8 mouse cellular contexts compared by ENCODE assay signal in genomic region chr12:116262555-116263341, GRCm38 (mm10). TPM values are rescaled to one million over a fixed set of nuclear protein-coding genes. Genes with fewer than 3 reads are reported as not detected.
DNase-seq lines count a peak whose midpoint lies in the region; TF ChIP-seq lines count a peak whose summit lies in the region.

TSS of gene Wdr60 (minus strand) at chr12:116263022.

- H3K4me3 ChIP-seq in cortical plate, adult 2 months (ENCODE audit: insufficient read depth, low read length) = peak within 1 kb of the TSS; percentile 82
- peak within 1 kb of the TSS; percentile 92 for H3K4me3 ChIP-seq in megakaryocyte, embryonic 14.5 days (replicated peaks)

- no peaks in the 10 kb centered on the region; the same call in 1 of the 2 replicates for H3K4me1 ChIP-seq in cortical plate, adult 2 months (ENCODE audit: control insufficient read depth, insufficient read depth, low read length)
- H3K4me1 ChIP-seq in megakaryocyte, embryonic 14.5 days = peaks cover 35% of the 10 kb centered on the region

- H3K9me3 ChIP-seq in megakaryocyte, embryonic 14.5 days = no peaks in the 10 kb centered on the region

- no peaks in the 10 kb centered on the region for H3K36me3 ChIP-seq in megakaryocyte, embryonic 14.5 days (replicated peaks; ENCODE audit: low read length)

- H3K27ac ChIP-seq in cortical plate, adult 2 months (ENCODE audit: insufficient read depth, low read length) = no peak within 1 kb of the TSS

- peak; percentile 95 for DNase-seq in ZHBTc4 (ENCODE audit: low read depth, low spot score)
- DNase-seq in gastrocnemius, postnatal 10 days = peak; percentile 88
- DNase-seq in induced T-regulatory cell, adult 2 months (ENCODE audit: low read depth) = peak; percentile 79
- peak; percentile 46 to 87 for DNase-seq in left cerebral cortex, adult 9 months (ENCODE audit: low spot score in 2 of 2)
- peak; percentile 85 to 91 for DNase-seq in right cerebral cortex, adult 2 months (ENCODE audit: low spot score in 2 of 2)
- peak; percentile 48 for DNase-seq in urinary bladder, postnatal 10 days (ENCODE audit: low spot score)

- TF ChIP-seq CTCF in cortical plate, adult 2 months (IDR thresholded peaks at IDR 0.05; ENCODE audit: extremely low read depth, insufficient read depth, low read length) = no peak

- TF ChIP-seq POLR2A in cortical plate, adult 2 months (IDR thresholded peaks at IDR 0.05; ENCODE audit: extremely low read depth, insufficient read depth, low read length) = peak; percentile 75

- H3K27me3 ChIP-seq in megakaryocyte, embryonic 14.5 days (replicated peaks) = no peaks in the 10 kb centered on the region

RNA-seq across cellular contexts. Expression of gene Wdr60, which starts in this region (rescaled TPM):
- 18.5 and 24.4 TPM in 2 replicates for polyA plus RNA-seq in cortical plate, adult 2 months (2012; rRNA removed)
- total RNA-seq in gastrocnemius, postnatal 10 days (2021) = 1 to 10 TPM; 4.8 to 5.7 TPM
- 2.0 TPM in 1 of 2 replicates, not detected in the other for polyA plus RNA-seq in megakaryocyte, embryonic 14.5 days (2012; ENCODE audit: insufficient read depth, low replicate concordance)
